Mouse (Mus musculus): ENCODE results near the gene Rab17.

Gene Rab17

GRCm38 (mm10) chr1:90927308-90927707 is 42.2 kb downstream of the Rab17 start:
- DNase-seq, result no peak

GRCm38 (mm10) chr1:90926030-90926429 is 43.4 kb downstream of the Rab17 start:
- DNase-seq, result no peak

GRCm38 (mm10) chr1:90921687-90922086 is 47.8 kb downstream of the Rab17 start:
- DNase-seq, result no peak

GRCm38 (mm10) chr1:90917509-90917908 is 52.0 kb downstream of the Rab17 start:
- no peak for DNase-seq

GRCm38 (mm10) chr1:90914948-90915569 is 54.4 kb downstream of the Rab17 start, which contains the start of gene Mlph:
TSS of gene Mlph (plus strand) at chr1:90915085.
- no peak for DNase-seq

GRCm38 (mm10) chr1:90913231-90913630 is 56.2 kb downstream of the Rab17 start:
- DNase-seq, result no peak

- no peak for DNase-seq
These were observed 59.8 kb downstream of the Rab17 start for GRCm38 (mm10) chr1:90909631-90910152.

- DNase-seq, result no peak
These were observed 60.3 kb downstream of the Rab17 start for GRCm38 (mm10) chr1:90909161-90909560.

All from right cerebral cortex, postnatal 25 days (tissue).